In the genomic region with DNA sequence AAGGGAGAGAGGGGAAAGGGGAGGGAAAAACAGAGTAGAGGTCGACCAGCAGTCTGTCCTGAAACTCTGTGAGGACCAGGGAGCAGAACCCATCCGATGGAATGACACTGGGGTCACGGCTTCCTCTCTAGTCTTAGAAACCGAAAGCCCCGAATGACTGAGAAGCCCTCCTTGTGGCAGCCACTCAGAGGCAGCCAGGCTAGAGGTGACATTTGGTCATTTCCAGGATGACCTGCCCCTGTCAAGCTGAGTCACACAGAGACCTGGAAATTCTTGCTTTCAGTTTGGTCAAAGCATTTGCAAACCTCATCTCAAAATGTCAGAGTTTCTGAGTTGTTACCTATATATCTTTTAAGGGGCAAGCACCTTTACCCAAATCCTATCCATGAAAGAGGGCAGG, we compare ENCODE assay signal across 25 mouse cellular contexts. TPM values are rescaled to one million over a fixed set of nuclear protein-coding genes. Genes with fewer than 3 reads are reported as not detected.
A peak's percentile ranks its signal among the peaks of the same experiment; 100 is the strongest.
DNase-seq lines count a peak whose midpoint lies in the region; ATAC-seq lines count a peak whose summit lies in the region.
"Had no signal": no experiment of that assay in that cellular context is flagged by ENCODE, and none has a peak within 500 bp of the region (broad histone marks: within the 10 kb centered on the region; RNA-seq: fewer than 3 reads in every experiment).

No protein-coding gene starts in this region.

- no peaks in the 10 kb centered on the region for H3K36me3 ChIP-seq in kidney, embryonic 16.5 days (ENCODE audit: insufficient read depth, low read length)
- H3K36me3 ChIP-seq: embryonic facial prominence, embryonic 10.5 days; embryonic facial prominence, embryonic 12.5 days; forebrain, embryonic 15.5 days; G1E had no signal

- no peaks in the 10 kb centered on the region for H3K9me3 ChIP-seq in kidney, embryonic 16.5 days (ENCODE audit: low read length)
- H3K9me3 ChIP-seq: embryonic facial prominence, embryonic 10.5 days; embryonic facial prominence, embryonic 12.5 days; forebrain, embryonic 13.5 days; forebrain, embryonic 15.5 days had no signal

- peaks cover 19% of the 10 kb centered on the region for H3K4me1 ChIP-seq in kidney, embryonic 16.5 days (ENCODE audit: insufficient read depth, low read length)
- H3K4me1 ChIP-seq: embryonic facial prominence, embryonic 12.5 days; forebrain, embryonic 13.5 days; forebrain, embryonic 15.5 days had no signal

- peak; percentile 33 for DNase-seq in adrenal gland, adult 2 months
- DNase-seq in adrenal gland, postnatal 25 days, result no peak
- DNase-seq in kidney, adult 9 months, result peak; percentile 15
- DNase-seq in layer of hippocampus, postnatal 36 days, result no peak
- no peak for DNase-seq in frontal cortex, postnatal 36 days (ENCODE audit: low spot score in 2 of 2)
- DNase-seq: adrenal gland, postnatal 10 days; adrenal gland, postnatal 36 days; cerebellum, adult 11-12 months; cerebellum, adult 2 months; cerebellum, adult 9-10 months; cerebellum, postnatal 10 days; cerebellum, postnatal 25 days; forebrain, postnatal 0 days had no signal

- WGBS in kidney, embryonic 16.5 days, result 67% methylated on average over 5 of the region's 5 CpGs

- H3K9ac ChIP-seq in kidney, embryonic 16.5 days (replicated peaks; ENCODE audit: low read length), result no peak overlapping the region
- H3K9ac ChIP-seq: embryonic facial prominence, embryonic 12.5 days; forebrain, embryonic 13.5 days; forebrain, embryonic 15.5 days; forebrain, postnatal 0 days had no signal

- no peak overlapping the region for H3K27ac ChIP-seq in kidney, embryonic 16.5 days (ENCODE audit: low read length)
- H3K27ac ChIP-seq: embryonic facial prominence, embryonic 10.5 days; embryonic facial prominence, embryonic 12.5 days; forebrain, embryonic 13.5 days; forebrain, embryonic 15.5 days had no signal

- no peak overlapping the region for H3K4me2 ChIP-seq in kidney, embryonic 16.5 days (replicated peaks; ENCODE audit: low read depth, low read length)
- H3K4me2 ChIP-seq: embryonic facial prominence, embryonic 12.5 days; forebrain, embryonic 13.5 days; forebrain, embryonic 15.5 days had no signal

- no peaks in the 10 kb centered on the region for H3K27me3 ChIP-seq in kidney, embryonic 16.5 days (ENCODE audit: insufficient read depth, low read length)
- H3K27me3 ChIP-seq: embryonic facial prominence, embryonic 12.5 days; forebrain, embryonic 13.5 days; forebrain, embryonic 15.5 days; Patski had no signal

- no peak for ATAC-seq in kidney, embryonic 16.5 days (ENCODE audit: low FRiP score, low TSS enrichment)
- ATAC-seq in monocyte, adult 5-6 weeks (replicated peaks; ENCODE audit: insufficient number of reproducible peaks, low FRiP score, low TSS enrichment, poor library complexity, severe bottlenecking), result 0 out of 2 replicates have a peak, but pooled peaks have one; percentile 17
- ATAC-seq: activated CD4-positive, CD25-positive, alpha-beta regulatory T cell, adult 4 months; forebrain, embryonic 13.5 days; forebrain, embryonic 15.5 days; forebrain, postnatal 0 days; Patski had no signal

- H3K4me3 ChIP-seq in kidney, embryonic 16.5 days (ENCODE audit: low read length), result no peak overlapping the region
- H3K4me3 ChIP-seq: embryonic facial prominence, embryonic 10.5 days; embryonic facial prominence, embryonic 12.5 days; forebrain, embryonic 13.5 days; forebrain, embryonic 15.5 days had no signal

RNA-seq across cellular contexts. Expression of a gene that starts 7.9 kb away (rescaled TPM):
- total RNA-seq in adrenal gland, adult 2 months (2021), result 1 to 10 TPM; 2.1 TPM
- polyA plus RNA-seq in adrenal gland, adult 2 months (2012; rRNA removed), result 2.9 and 3.2 TPM in 2 replicates
- 2.8 TPM in 2 replicates for total RNA-seq in adrenal gland, postnatal 25 days (2021)
- 1.6 and 2.0 TPM in 2 replicates for polyA plus RNA-seq in kidney, embryonic 16.5 days (2015; fragmentation: Nextera tagmentation; extraction: Ambion mirVana)
- total RNA-seq in monocyte, adult 5-6 weeks (2017), result 25.6 to 108 TPM (median 30.9 TPM) in 3 replicates
- total RNA-seq in layer of hippocampus, postnatal 36 days (2021), result 1 to 10 TPM; 1.8 TPM
- total RNA-seq: G1E had no signal
- polyA plus RNA-seq: activated CD4-positive, CD25-positive, alpha-beta regulatory T cell, adult 4 months; G1E had no signal

RNA-seq across cellular contexts. Expression of a gene that starts 16.5 kb away (rescaled TPM):
- under 1 TPM; 0.17 to 0.24 TPM for total RNA-seq in adrenal gland, adult 2 months (2021)
- 0.39 and 0.48 TPM in 2 replicates for polyA plus RNA-seq in adrenal gland, adult 2 months (2012; rRNA removed)
- 0.15 TPM in 1 of 2 replicates, not detected in the other for total RNA-seq in adrenal gland, postnatal 25 days (2021)
- not detected in 2 replicates for polyA plus RNA-seq in kidney, embryonic 16.5 days (2015; fragmentation: Nextera tagmentation; extraction: Ambion mirVana)
- total RNA-seq in monocyte, adult 5-6 weeks (2017), result 250 to 831 TPM (median 313 TPM) in 3 replicates
- not detected for total RNA-seq in layer of hippocampus, postnatal 36 days (2021)
- total RNA-seq: forebrain, postnatal 0 days had no signal
- polyA plus RNA-seq: C2C12; cerebellum, adult 2 months; cortical plate, adult 2 months; embryonic facial prominence, embryonic 10.5 days; embryonic facial prominence, embryonic 12.5 days; forebrain, embryonic 11.5 days; forebrain, embryonic 13.5 days; forebrain, embryonic 15.5 days; forebrain, postnatal 0 days; G1E; Patski had no signal

Comparison
In these comparisons a context has a peak if more than half of its experiments do, and no peak if none do; other contexts are left out.
1. DNase-seq: peak in adrenal gland, adult 2 months (single experiment) and kidney, adult 9 months (single experiment); none in adrenal gland, postnatal 25 days (single experiment), layer of hippocampus, postnatal 36 days (0 of 2) and frontal cortex, postnatal 36 days (0 of 2).
2. RNA of a gene that starts 16.5 kb away (total RNA-seq): 250 to 831 TPM in monocyte, adult 5-6 weeks; 0.17 to 0.24 TPM in adrenal gland, adult 2 months, 0.15 TPM in adrenal gland, postnatal 25 days and not detected in layer of hippocampus, postnatal 36 days; every median in the first group is over 100 times any median in the second.